Mouse (Mus musculus): Measurements from ENCODE around the gene Zfp787.

Gene Zfp787

DNA sequence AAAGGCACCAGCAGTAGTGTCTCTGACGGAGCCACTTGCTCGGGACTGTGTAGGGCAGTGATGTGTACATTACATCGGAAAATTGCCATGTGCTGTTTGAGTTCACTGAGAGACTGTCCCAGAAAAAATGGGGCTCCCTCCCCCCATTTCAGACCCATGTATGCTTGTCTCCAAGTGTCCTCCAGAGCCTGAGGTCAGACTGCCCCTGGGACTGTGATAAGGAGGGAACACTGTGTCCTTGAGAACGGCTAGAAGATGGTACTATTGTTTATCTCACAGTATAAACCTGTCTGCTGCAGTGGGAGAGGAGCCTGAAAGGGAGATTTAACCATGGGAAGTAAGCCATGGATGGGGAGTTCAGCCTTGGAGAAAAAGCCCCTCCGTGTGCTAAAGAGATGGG is 8.9 kb upstream of the Zfp787 start:
- peak; percentile 78 to 81 for DNase-seq (ENCODE audit: inconsistent age in 2 of 2, low spot score in 1 of 2)

DNA sequence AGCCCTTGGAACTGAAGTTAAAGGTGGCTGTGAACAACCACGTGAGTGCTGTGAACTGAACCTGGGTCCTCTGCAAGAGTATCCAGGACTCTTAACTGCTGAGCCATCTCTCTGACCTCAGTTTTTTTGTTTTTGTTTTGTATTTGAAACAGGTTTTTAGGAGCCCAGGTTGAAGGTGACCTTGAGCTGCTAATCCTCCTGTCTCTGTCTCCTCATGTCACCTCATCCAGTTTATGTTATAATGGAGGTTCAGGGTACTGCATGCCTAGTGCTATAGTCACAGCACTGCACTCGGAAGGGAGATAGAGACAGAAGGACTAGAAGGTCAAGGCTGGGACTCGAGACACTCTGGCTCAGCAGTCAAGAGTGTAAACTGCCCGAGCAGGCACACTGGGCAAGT is 6.4 kb upstream of the Zfp787 start:
- DNase-seq (ENCODE audit: inconsistent age in 2 of 2, low spot score in 1 of 2): peak in 1 of 2 experiments; percentile 55

GRCm38 (mm10) chr7:6161541-6161940 is 5.7 kb upstream of the Zfp787 start:
- no peak for DNase-seq (ENCODE audit: inconsistent age in 2 of 2, low spot score in 1 of 2)

DNA sequence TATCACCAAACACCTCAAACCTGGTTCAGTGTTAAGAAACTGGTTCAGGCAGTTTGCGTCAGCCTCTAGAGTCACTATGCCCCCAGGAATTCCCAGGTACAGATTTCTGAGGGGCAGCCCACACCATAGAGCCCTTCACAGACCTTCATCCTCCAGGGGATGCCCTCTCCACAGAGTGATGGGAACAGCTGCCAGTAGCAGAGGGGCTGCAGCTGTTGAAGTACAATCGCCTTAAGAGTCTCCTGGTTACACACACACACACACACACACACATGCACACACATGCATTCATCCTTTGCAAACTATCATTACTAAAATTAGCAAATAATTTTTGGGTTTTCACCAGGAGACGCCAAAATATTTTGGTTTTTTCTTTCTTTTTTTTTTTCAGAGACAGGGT is 3.8 kb upstream of the Zfp787 start:
- DNase-seq (ENCODE audit: inconsistent age in 2 of 2, low spot score in 1 of 2): no peak

DNA sequence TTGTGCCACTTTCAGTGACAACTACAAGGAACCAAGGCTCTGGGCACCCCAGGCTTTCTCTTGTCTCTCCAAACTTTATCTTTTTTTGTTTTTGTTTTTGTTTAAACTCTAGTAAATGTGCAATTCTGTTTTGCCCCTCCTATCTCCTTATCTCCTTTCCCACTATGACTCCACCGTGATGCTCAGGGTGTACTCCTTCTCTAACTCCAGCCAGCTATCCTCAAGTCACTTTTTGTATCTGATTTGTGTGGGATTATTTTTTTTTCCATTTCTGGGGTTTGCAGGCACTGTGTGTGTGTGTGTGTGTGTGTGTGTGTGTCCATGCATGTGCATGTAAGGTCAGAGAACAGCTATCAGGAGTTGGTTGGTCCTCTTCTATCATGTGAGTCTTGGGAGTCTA is 1.7 kb upstream of the Zfp787 start:
- no peak for DNase-seq (ENCODE audit: inconsistent age in 2 of 2, low spot score in 1 of 2)

DNA sequence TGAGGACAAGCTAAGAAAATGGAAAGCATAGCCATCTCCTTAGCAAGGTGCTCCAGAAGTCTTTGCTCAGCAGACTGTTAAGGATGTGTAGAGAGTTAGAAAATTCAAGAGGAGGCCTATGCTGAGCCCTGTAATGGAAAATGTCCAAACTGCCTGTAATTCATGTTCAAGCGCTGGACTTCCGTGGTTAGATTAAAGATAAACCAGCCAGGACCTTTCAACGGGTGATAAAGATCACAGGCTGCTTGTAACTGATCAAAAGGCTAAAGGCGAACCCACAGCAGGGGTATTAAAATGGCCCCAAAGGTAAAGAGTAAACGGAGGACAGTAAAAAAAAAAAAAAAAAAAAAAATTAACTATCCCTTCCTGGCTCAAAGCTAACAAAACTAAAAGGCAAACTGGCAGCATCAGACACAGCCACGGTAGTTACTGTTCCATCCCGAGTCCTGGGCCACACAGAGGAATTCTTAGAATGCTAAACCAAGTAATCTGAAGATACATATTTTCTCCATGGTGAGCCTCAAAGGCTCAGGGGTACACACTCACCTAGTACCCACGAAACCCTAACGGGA is 1.2 kb upstream of the Zfp787 start:
- peak in 1 of 2 experiments; percentile 43 for DNase-seq (ENCODE audit: inconsistent age in 2 of 2, low spot score in 1 of 2)

GRCm38 (mm10) chr7:6155031-6155872 is 545 bp downstream of the Zfp787 start:
- peak; percentile 92 to 96 for DNase-seq (ENCODE audit: inconsistent age in 2 of 2, low spot score in 1 of 2)

- DNase-seq (ENCODE audit: inconsistent age in 2 of 2, low spot score in 1 of 2): peak in 1 of 2 experiments; percentile 86
Measured at GRCm38 (mm10) chr7:6154164-6154563, 1.6 kb downstream of the Zfp787 start.

GRCm38 (mm10) chr7:6153131-6153530 is 2.7 kb downstream of the Zfp787 start:
- peak; percentile 72 to 87 for DNase-seq (ENCODE audit: inconsistent age in 2 of 2, low spot score in 1 of 2)

GRCm38 (mm10) chr7:6152036-6152435 is 3.8 kb downstream of the Zfp787 start:
- peak in 1 of 2 experiments; percentile 58 for DNase-seq (ENCODE audit: inconsistent age in 2 of 2, low spot score in 1 of 2)

DNA sequence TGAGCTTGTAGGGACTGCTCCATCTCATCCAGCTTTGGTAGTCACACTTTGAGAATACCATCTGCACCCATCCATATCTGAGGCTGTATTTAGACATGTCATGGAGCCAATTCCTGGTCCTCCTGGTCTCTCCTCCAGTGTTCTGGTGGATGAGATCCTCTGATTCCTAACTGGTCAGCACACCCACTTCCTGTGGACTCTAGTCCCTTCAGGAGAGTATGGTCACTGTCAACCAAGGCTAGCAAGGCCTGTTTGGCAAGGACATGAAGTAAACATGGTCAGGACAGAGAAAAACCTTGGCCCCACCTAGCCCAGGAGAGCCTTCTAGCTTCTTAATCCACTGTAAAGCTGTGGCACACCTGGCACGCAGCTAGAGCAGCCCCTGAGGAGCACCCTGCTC is 4.5 kb downstream of the Zfp787 start:
- DNase-seq (ENCODE audit: inconsistent age in 2 of 2, low spot score in 1 of 2): peak in 1 of 2 experiments; percentile 61

GRCm38 (mm10) chr7:6147688-6148087 is 8.1 kb downstream of the Zfp787 start:
- peak in 1 of 2 experiments; percentile 81 for DNase-seq (ENCODE audit: inconsistent age in 2 of 2, low spot score in 1 of 2)

GRCm38 (mm10) chr7:6146982-6147325 is 8.8 kb downstream of the Zfp787 start:
- peak; percentile 70 to 88 for DNase-seq (ENCODE audit: inconsistent age in 2 of 2, low spot score in 1 of 2)

- peak in 1 of 2 experiments; percentile 65 for DNase-seq (ENCODE audit: inconsistent age in 2 of 2, low spot score in 1 of 2)
Measured at GRCm38 (mm10) chr7:6146194-6146981, 9.4 kb downstream of the Zfp787 start.

- peak in 1 of 2 experiments; percentile 52 for DNase-seq (ENCODE audit: inconsistent age in 2 of 2, low spot score in 1 of 2)
Measured at GRCm38 (mm10) chr7:6145423-6146188, 10.2 kb downstream of the Zfp787 start.

- peak in 1 of 2 experiments; percentile 68 for DNase-seq (ENCODE audit: inconsistent age in 2 of 2, low spot score in 1 of 2)
Measured at GRCm38 (mm10) chr7:6143991-6144531, 11.7 kb downstream of the Zfp787 start.

GRCm38 (mm10) chr7:6139295-6139694 is 16.5 kb downstream of the Zfp787 start:
- DNase-seq (ENCODE audit: inconsistent age in 2 of 2, low spot score in 1 of 2): no peak

- peak in 1 of 2 experiments; percentile 65 for DNase-seq (ENCODE audit: inconsistent age in 2 of 2, low spot score in 1 of 2)
Measured at GRCm38 (mm10) chr7:6136497-6136896, 19.3 kb downstream of the Zfp787 start.

- peak in 1 of 2 experiments; percentile 24 for DNase-seq (ENCODE audit: inconsistent age in 2 of 2, low spot score in 1 of 2)
Measured at GRCm38 (mm10) chr7:6132646-6133045, 23.2 kb downstream of the Zfp787 start.

- peak in 1 of 2 experiments; percentile 30 for DNase-seq (ENCODE audit: inconsistent age in 2 of 2, low spot score in 1 of 2)
Measured at GRCm38 (mm10) chr7:6130346-6130745, 25.5 kb downstream of the Zfp787 start.
